Mouse (Mus musculus) CD4-positive, CD25-positive, alpha-beta regulatory T cell, adult 9 weeks (primary cell): ENCODE measurements around the gene Zdhhc15. TPM values are rescaled to one million over a fixed set of nuclear protein-coding genes. Genes with fewer than 3 reads are reported as not detected.

Experiments
- polyA plus RNA-seq: library from polyadenylated mRNA; unstranded; fragments of 100-300 nt; shearing (Covaris generic); gene quantifications from one replicate; pipeline ENCODE4 v1.2.1, GENCODE M21; 2017

The Zdhhc15 gene
- 7.2 TPM for polyA plus RNA-seq

GRCm38 (mm10) chrX:104670757-104671549 lies at the start of gene Zdhhc15:
Gene Zdhhc15, minus strand, starts transcription at chrX:104671064.

Other genes with a start within 250 kb of the Zdhhc15 start
- 2.9 TPM for gene Uprt, start 188.2 kb downstream of the Zdhhc15 start, polyA plus RNA-seq
- gene Magee2, start 186.2 kb upstream of the Zdhhc15 start, polyA plus RNA-seq, result 0.15 TPM